Mouse (Mus musculus) inflammation-experienced regulatory T-cells, adult 6 months (primary cell): ENCODE data around the gene Tmem255b. TPM values are rescaled to one million over a fixed set of nuclear protein-coding genes. Genes with fewer than 3 reads are reported as not detected.

Source experiments
- ATAC-seq: one replicate; pipeline ENCODE4 v1.8.0; 2017
- polyA plus RNA-seq, 3 experiments: library from polyadenylated mRNA; unstranded; fragments of 100-300 nt; shearing (Covaris generic); gene quantifications; one replicate each; pipeline ENCODE4 v1.2.1; 2017

The Tmem255b gene
- polyA plus RNA-seq: not detected

GRCm38 (mm10) chr8:13434889-13435288, at the start of gene Tmem255b:
TSS of gene Tmem255b (plus strand) at chr8:13435189.
- ATAC-seq: no peak

GRCm38 (mm10) chr8:13386366-13386765, 48.6 kb upstream of the Tmem255b start:
- ATAC-seq: no peak

DNA sequence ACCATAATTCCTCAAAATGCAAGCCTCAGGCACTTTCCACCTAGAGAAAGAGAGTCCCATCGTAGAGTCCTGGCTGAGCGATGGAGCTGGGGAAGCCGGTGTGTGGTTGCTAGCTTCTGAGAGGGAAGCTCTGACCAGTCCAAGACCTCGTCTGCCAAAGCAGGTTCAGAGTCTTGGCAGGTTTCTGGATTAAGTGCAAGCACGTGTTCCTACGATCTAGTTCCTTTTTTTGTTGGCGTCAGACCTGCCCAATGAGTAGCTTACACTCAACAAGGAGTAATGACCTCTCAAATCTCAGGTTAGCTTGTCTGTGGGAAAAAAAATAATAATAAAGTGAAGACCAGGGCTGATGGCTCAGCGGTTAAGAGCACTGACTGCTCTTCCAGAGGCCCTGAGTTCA, 47.3 kb upstream of the Tmem255b start:
- ATAC-seq: no peak

DNA sequence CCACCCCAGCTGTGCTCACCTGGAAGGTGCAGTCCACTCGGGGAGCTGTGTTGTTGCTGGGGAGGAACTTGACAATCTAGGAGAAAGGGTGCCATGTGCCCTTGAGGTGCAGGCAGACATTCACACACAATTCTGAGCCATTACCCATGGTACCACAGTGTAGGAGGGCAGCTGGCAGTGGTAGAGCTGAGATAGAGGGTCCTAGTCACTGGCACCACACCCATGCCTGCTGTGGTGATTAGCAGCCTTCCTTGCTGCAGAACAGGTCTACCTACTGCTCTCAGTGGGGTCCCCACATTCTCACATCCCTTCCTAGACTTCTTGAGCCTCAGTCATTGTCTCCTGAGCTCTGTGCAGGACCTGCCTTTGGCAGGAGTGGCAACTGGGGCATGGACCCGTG, 46.2 kb upstream of the Tmem255b start:
- ATAC-seq: no peak

GRCm38 (mm10) chr8:13393869-13394268, 41.1 kb upstream of the Tmem255b start:
- no peak for ATAC-seq

DNA sequence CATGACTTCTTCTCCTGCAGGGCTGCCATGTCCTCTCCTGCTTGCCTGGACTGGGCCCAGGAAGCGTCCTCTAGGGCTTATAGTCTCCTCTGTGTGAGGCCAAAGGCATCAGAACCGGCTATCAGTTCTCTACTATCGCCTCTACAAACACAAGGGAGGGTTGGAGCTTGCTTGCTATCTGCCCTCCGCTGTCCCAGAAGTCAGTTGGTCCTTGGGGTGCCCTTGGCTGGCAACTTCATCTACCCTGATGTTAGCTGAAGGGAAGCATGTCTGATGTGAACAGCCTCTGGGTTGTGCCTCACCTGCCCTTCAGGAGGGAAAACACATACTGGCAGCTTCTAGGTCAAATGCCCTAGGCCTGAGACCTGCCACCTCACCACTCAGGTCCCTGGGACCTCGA, 38.3 kb upstream of the Tmem255b start, which contains the start of gene Atp4b:
Atp4b (minus strand) TSS at position 101 of the 400 bp plus-strand sequence.
- no peak for ATAC-seq

- no peak for ATAC-seq
Observed at GRCm38 (mm10) chr8:13403517-13403916, 31.5 kb upstream of the Tmem255b start.

DNA sequence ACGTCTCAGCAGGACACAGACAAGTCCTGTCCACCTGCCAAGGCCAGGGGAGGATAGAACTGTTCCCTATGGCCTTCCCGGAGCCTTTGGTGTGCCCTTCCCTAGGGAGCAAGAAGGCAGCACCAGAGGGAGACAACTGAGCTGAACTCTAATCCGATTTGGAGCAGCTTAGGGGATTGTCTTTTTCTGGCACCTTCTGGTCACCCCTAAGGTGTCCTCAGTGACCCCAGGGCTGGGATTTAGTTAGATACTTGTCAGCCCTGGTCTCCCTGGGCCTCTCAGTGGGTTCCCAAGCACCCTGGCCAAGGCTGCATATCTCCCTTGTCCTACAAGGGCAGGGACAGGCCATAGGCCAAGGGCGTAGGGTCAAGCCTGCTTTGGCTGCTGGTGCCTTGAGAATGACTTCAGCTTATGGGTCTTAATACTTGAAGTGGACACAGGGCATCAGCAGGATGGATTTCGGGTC, 30.3 kb upstream of the Tmem255b start, which contains the start of gene Grk1:
Grk1 (plus strand) TSS at position 416 of the 466 bp plus-strand sequence.
- no peak for ATAC-seq

DNA sequence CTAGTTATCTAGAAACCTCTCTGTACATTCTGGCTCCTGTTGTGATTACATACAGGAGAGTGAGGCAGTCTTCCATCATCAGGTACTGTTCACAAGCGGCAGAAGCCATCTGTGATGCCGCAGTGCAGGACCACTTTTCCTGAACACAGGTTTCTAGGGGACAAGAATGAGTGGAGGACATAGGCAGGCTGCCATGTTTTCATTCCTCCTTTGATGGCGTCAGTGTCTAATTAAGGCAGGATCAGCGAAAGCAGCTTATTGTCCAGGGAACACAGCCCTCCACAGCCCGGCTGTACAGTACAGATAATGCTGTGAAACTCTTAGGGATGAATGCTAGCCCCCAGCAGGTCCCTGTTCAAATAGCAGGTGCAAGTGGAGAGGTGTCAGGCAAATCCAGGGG, 29.0 kb upstream of the Tmem255b start:
- ATAC-seq: no peak

- ATAC-seq: no peak
Observed at GRCm38 (mm10) chr8:13411597-13411996, 23.4 kb upstream of the Tmem255b start.

DNA sequence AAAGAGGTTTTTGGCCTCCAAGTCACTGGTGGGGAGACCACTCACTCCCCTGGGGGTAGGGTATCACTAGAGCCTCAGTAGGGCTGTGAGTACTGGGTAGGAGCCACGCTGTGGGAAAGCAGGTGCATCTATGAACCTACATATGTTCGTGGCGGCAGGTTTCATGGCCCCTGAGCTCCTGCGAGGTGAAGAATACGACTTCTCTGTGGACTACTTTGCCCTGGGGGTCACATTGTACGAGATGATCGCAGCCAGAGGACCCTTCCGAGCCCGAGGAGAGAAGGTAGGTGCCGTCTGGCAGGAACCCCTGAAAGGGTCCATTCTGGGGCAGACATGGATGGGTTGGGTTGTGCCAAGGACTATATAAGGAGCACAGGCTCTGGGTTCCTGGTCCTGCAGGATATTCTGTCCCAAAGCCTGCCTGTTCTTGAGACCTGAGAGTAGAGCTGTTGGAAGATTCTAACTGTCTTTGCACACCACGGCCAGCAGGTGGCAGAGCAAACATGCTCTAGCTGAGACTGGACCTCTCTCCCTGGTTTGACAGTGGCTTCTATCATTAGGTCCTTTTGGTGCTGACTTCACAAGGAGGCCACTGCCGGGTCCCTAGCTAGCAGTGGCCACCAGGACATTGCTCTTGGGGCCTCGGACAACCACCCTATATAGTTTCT, 22.0 kb upstream of the Tmem255b start:
- no peak for ATAC-seq

DNA sequence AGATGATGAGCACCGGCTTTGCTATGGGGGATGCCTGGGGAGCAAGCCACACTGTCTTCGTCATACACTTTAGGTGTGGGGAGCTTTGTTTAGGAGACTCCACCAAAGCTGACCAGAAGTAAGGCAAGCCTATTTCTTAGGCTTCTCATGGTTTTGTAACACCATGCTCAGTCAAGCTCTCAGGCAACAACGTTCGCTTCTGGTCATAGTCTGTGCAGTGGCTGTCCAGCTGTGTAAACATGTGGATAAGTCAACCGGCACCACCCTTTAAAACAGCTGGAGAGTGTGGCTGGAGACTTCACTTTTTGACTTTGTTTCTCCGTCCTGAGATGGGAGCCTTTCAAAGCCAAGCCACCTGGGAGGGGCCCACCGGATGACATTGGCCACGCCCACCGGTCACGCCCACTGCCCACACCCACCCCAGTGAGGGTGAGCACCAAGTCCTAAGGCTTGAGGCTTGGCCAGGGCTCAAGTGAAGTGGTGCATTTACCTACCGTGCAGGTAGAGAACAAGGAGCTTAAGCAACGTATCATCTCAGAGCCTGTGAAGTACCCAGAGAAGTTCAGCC, 21.1 kb upstream of the Tmem255b start:
- no peak for ATAC-seq

DNA sequence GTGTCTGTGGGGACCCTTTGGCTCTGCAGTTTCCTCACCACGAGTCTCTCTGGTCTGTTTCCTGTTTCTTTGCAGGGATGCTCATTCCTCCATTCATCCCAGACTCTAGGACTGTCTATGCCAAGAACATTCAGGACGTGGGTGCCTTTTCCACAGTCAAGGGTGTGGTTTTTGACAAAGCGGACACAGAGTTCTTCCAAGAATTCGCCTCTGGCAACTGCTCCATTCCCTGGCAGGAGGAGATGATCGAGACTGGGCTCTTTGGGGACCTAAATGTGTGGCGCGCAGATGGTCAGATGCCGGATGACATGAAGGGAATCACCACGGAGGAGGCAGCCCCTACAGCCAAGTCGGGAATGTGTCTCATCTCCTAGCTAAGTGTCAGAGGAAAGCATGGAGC, 19.1 kb upstream of the Tmem255b start:
- no peak for ATAC-seq

DNA sequence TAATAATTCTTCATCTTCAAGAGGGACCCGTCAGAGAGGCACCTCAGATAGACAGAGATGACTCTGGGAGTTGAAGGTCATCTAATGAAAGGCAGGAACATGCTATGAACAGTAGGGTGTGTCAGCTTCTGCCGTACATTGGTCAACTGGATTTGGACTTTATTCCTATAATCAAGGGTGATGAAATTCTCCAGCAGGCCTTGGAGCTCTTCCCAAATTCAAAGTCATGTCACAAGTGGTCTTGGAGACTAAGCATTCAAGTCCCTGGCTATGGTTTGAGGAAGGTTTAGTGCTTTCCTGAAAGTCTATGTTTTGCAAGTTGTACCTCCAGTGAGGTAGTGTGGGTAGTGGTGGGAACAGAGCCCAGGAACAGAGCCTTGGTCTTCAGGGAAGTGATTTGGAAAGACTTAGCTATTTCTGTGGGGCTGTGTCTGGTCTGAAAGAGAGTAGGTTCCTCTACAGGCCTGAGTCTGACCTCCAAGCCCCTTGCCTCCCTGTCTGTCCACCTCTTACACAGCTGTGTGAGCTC, 15.8 kb upstream of the Tmem255b start:
- no peak for ATAC-seq

- ATAC-seq: no peak
Observed at GRCm38 (mm10) chr8:13420970-13421369, 14.0 kb upstream of the Tmem255b start.

DNA sequence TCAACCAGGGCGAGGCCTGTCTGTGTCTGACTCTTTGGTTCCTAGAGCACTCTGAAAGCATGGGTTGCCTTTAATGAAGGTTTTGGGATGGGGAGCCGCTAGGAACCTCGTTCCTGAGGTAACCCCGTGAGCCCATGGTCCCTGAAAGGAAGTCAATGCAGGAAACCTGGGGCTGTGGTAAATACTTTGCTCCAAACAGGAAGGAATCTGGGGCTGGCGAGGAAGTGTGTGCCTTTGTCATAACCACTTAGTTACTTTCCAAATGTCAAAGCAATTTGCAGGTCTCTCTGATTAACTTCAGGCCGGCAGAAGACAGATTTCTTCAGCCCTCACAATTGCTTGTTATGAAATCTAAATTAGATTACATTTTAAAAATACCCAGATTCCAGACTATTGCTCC, 7.6 kb upstream of the Tmem255b start:
- no peak for ATAC-seq

- ATAC-seq: no peak
Observed at GRCm38 (mm10) chr8:13428156-13428555, 6.8 kb upstream of the Tmem255b start.

- ATAC-seq: no peak
Observed at GRCm38 (mm10) chr8:13430412-13430811, 4.6 kb upstream of the Tmem255b start.

GRCm38 (mm10) chr8:13430866-13431265, 4.1 kb upstream of the Tmem255b start:
- no peak for ATAC-seq

- ATAC-seq: no peak
Observed at GRCm38 (mm10) chr8:13433130-13433529, 1.9 kb upstream of the Tmem255b start.

DNA sequence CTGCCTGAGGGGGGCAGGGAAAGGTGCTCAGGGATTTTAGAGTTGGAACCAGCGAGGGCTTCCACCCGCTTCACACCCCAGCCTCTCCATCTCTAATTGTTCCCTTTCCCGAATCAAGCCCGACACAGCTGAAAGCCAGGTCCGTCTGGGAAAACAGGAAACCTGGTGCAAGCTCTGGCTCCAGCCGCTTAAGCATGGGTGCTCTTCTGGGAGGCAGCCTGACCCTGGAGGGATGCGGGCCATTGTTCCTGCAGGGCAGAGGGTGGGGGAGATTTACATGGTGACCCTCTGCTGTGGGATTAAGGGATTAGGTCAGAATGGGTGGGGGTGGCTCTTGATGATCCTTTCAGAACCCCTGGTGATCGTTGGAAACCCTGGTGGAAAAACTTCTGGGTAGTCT, 1.1 kb downstream of the Tmem255b start:
- ATAC-seq: no peak

DNA sequence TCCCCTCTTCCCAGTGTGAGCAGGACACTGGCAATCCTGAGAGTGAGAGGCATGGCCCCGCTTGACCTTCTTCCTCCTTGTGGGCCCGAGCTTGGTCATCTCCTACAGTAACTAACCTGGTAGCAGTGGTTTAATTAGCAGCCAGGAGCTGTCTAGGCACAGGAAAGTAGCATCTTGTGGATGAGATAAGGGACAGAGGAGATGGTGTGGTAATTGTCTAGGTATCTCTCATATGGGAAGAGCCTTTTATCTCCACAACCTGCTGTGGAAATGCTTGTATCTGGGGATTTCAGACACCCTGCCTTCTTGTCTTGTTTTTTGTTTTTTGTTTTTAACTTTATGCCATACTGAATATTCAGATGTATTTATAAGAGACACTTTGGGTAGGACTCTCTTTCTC, 2.5 kb downstream of the Tmem255b start:
- no peak for ATAC-seq

GRCm38 (mm10) chr8:13442152-13442551, 7.2 kb downstream of the Tmem255b start:
- ATAC-seq: no peak

GRCm38 (mm10) chr8:13446456-13446855, 11.5 kb downstream of the Tmem255b start:
- no peak for ATAC-seq
